Mouse (Mus musculus) CH12.LX (cell line): ENCODE measurements at regions not wholly inside any gene's neighbourhood (a gene's known extent, or its start where the extent isn't known, plus 50 kb on each side); places are given as distances from the start of the nearest gene placed in this dataset.
"Not testable (repeated sequence)": the region's sequence is repeated elsewhere in the genome, so short reads cannot be mapped to it uniquely, and the experiment has no call there.

Source experiments
- DNase-seq: peaks from one replicate; pipeline ENCODE4 v3.0.0-alpha.2; 2013; ENCODE audit errors: extremely low read depth
- H3K27ac ChIP-seq: 2 replicates; pipeline ENCODE4 v1.5.1; 2012; ENCODE audit warnings: low read depth, mild to moderate bottlenecking, control low read depth, moderate library complexity; ENCODE audit not compliant: insufficient read depth
- H3K27me3 ChIP-seq: replicated peaks from 2 replicates; pipeline ENCODE3; 2012; ENCODE audit warnings: inconsistent platforms
- H3K36me3 ChIP-seq, 2 experiments: replicated peaks in 1 of 2; 2 replicates each; pipeline versions ENCODE3 to v1.6.1; 2012; ENCODE audit warnings: inconsistent platforms in 1 of 2, low read length in 1 of 2, mild to moderate bottlenecking in 1 of 2, mixed read lengths in 1 of 2, moderate library complexity in 1 of 2; ENCODE audit not compliant: control insufficient read depth in 1 of 2, insufficient read depth in 1 of 2
- H3K4me1 ChIP-seq, 2 experiments: 2 replicates each; pipeline ENCODE4 v1.6.1; 2012; ENCODE audit warnings: inconsistent platforms in 1 of 2, moderate library complexity in 1 of 2; ENCODE audit not compliant: insufficient read depth in 2 of 2, control insufficient read depth in 1 of 2
- H3K4me2 ChIP-seq: 2 replicates; pipeline ENCODE4 v1.6.1; 2012; ENCODE audit warnings: low read depth, mild to moderate bottlenecking, control low read depth; ENCODE audit not compliant: poor library complexity, insufficient read depth, severe bottlenecking
- H3K4me3 ChIP-seq, 3 experiments: fragments of 150-350 bp in 1 of 3; sonication (generic) in 1 of 3; replicated peaks in 1 of 3; 2 replicates each; pipeline versions ENCODE3 to v1.5.1; 2011 to 2012; ENCODE audit warnings: low read depth in 2 of 3, low read length in 2 of 3, mild to moderate bottlenecking in 2 of 3, moderate library complexity in 2 of 3, control low read depth in 1 of 3, improper control_type of control experiment in 1 of 3, inconsistent platforms in 1 of 3, mixed read lengths in 1 of 3; ENCODE audit not compliant: poor library complexity in 1 of 3
- H3K79me2 ChIP-seq: replicated peaks from 2 replicates; pipeline ENCODE4 v1.6.1; 2012; ENCODE audit warnings: mild to moderate bottlenecking, moderate library complexity; ENCODE audit not compliant: control insufficient read depth, poor library complexity, insufficient read depth, severe bottlenecking; ENCODE audit errors: extremely low read depth
- H3K9ac ChIP-seq: 2 replicates; pipeline ENCODE4 v1.6.1; 2012; ENCODE audit warnings: low read depth, mild to moderate bottlenecking, control low read depth, moderate library complexity; ENCODE audit not compliant: insufficient read depth
- H3K9me3 ChIP-seq: replicated peaks from 2 replicates; pipeline ENCODE3; 2012; ENCODE audit warnings: low read length, inconsistent platforms, mixed read lengths
- dilution Hi-C: fragments of 300-500 bp; cut with MboI; formaldehyde crosslinking; loops from 2 replicates; pipeline ENCODE4 v1.14.3; 2020; ENCODE audit warnings: low sequenced_read_pairs; ENCODE audit not compliant: extremely low pct_unique_long_range_greater_than_20kb, extremely low pct_ligation_motif_present
- in situ Hi-C: fragments of 300-500 bp; cut with MboI; formaldehyde crosslinking; loops from 3 replicates; pipeline ENCODE4 v1.14.3; 2019; ENCODE audit warnings: low sequenced_read_pairs, low pct_ligation_motif_present, low pct_unique_long_range_greater_than_20kb, mixed read lengths

DNA sequence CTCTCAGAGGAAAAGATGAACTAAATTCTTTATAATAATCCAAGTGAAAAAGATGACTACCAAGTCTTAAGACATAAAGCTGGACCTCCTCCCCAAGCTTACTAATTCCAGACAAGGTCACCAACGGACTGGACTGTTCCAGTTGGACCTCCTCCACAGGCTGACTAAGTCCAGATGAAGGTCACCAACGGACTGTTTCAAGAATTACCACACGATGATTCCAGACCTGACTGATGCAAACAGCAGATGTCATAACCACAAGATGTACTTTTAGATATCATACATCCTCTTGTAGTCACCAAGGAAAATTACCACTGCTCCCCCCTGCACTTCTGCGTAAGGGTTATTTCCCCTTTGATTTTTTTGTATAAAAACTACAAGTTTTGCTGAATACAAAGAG is 1466.0 kb downstream of the Grik2 start:
- H3K27ac ChIP-seq, H3K27me3 ChIP-seq, H3K9ac ChIP-seq, H3K79me2 ChIP-seq, in situ Hi-C loops, H3K4me2 ChIP-seq, H3K9me3 ChIP-seq, dilution Hi-C loops, H3K4me3 ChIP-seq, H3K36me3 ChIP-seq, H3K4me1 ChIP-seq: not testable (repeated sequence)
- DNase-seq: peak; percentile 16
